Mouse (Mus musculus) kidney, adult 18-20 months (tissue): ENCODE data around the gene Cd96.

Source experiments
- DNase-seq: peaks from one replicate; pipeline ENCODE4 v3.0.0; 2021

The Cd96 gene

DNA sequence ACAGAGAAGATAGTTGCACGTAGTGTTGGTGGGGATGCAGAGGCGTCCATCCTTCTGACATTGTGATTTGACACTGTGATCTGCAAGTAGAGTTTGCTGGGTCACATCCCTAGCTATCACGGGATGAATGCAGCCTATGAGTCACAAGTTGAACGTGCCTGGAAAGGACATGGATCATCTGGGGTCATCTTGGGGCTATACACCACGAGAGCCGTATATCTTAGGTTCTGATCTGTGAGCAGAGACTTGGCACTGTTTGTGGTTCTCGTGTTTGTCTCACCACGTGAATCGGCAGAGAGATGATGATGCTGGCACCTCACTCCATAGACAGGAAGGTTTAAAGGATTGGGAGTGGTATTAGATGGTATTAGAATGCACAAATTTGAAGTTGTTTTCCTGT lies 86.2 kb downstream of the Cd96 start:
- DNase-seq = no peak

DNA sequence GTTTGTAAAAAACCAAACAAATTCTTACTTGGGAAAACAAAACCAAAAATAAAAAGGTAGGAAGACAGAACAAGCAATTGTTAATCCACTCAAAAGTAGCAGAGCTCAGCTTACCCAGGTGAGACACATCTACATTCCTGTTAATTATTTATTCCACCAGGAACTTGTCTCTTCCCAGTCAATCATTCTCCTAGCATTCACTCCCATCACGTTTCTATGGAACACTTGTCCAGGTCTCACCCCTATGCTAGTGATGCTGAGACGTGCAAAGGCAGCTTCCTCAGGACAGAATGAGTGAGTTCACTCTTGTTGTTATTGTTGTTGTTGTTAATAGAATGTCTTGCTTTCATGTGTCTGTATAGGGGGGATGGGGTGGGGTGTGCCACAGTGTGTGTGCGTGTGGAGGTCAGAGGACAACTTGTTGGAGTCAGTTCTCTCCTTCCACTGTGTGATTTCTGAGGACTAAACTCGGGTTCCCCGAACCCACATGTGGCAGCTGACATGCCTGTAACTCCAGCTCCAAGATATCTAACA lies 97.0 kb downstream of the Cd96 start:
- DNase-seq = no peak

DNA sequence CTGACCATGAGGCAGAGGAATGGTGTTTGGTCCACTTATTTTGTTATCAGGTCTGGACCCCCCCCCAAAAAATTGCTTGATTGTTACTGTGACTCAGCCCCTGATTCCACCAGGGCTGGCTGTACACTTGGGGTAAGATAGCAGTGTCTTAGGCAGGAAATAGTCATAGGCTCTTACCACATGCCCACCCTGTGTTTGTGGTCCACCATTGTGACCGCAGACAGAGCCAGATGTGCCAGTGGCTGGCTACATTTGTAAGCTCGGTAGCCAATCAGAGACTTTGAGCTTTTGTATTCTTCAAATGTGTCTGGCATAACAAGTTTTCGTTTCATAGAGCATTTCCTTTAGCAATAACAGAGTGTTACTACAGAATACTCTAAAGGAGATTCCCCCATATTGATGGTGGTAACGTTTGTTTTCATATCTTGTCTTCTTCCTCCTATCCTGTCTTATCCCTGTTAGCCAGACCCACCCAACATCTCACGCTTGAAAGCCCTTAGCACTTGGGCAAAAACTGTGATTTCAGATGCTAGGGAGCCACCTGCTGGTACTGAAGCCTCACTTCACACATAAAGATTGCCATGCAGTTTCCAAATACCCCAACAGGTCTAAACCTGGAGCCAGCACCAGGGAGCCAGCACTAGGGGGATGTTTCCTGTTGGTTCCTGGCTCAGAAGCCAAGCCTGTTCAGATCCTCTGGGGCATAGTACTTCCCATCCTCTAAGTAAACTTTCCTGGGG lies 97.7 kb downstream of the Cd96 start:
- DNase-seq = peak; percentile 62

DNA sequence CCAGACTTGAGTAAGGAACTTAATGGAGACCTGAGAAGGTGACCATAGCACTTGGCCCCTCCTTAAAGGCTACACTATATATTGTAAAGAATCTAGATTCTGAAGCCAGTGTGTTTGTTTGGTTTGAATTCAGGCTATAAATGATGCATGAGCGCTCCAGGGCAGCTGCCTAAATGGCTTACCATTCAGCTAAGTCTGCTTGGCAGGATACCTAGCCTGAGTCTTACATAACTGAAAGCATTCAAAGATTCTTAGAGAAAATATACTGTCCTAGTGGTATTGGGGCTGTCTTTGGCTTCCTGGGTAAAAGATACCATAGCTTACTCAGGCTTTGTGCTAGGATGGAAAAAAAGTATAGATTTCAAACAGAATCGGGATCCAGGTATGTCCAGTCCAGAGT lies 98.7 kb downstream of the Cd96 start:
- no peak for DNase-seq

DNA sequence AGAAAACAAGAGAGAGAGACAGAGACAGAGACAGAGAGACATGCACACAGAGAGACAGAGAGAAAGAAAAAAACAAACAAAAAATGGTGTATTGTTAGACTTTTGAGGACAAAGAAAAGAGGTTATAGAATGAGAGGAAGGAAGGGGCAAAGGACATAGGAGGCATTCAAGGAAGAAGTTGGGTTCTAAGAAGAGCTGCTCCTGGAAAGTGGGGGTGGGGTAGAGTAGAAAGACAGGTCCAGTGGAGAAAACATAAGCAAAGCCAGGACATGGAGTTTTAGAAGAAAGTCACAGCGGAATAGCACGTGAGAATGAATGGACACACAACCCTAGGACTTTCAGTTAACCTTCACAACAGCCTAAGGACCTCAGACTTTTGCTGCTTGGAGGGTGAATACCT lies 99.7 kb downstream of the Cd96 start:
- no peak for DNase-seq

DNA sequence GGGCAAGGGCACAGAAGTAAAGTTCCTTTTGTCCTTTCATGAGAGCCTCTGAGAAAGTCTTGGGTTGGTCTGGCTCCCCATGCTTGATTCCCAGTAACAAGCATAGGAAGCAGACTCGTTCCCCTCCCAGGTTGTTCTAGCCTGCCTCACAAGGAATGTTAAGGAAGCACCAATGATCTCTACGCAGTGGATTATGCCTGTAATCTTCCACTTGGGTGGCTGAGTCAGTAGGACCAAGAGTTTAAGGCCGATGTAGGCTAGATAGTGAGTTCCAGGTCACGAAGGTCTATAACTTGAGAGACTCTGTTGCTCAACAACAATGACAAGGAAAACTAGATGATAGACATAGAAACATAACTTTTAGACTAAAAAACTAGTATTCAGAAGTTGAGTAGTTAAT lies 100.3 kb downstream of the Cd96 start:
- DNase-seq = no peak

DNA sequence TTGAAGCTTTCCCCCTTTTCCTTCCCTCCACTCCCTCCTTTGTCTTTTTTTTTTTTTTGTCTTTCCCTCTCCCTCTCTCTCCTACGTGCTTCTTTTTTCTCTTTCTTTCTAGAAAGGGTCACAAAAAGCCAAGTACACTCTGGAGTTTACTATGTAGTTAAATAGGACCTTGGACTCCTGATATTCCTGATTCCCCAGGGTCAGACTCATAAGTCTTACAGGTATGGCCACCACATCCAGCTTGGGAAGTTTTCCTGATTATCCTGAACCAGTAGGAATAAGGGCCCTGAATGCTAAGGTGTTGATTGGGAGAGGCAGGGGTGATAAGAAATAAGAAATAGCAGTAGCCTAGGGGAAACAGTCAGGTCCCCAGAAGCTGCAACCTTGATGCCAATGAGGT lies 100.7 kb downstream of the Cd96 start:
- DNase-seq = no peak

DNA sequence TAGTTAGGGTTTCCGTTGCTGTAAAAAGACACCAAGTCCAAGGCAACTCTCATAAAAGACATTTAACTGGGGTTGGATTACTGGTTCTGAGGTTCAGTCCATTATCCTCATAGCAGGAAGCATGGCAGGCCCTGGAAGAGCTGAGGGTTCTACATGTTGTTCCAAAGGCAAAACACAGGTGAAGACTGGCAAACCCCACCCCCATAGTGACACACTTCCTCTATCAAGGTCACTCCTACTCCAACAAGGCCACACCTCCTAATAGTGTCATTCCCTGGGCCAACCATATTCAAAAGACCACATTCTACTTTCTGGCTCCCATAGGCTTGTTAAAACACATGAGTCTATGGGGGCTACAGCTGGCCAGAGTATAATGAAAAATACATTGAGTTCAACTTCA lies 108.4 kb downstream of the Cd96 start:
- DNase-seq = no peak

DNA sequence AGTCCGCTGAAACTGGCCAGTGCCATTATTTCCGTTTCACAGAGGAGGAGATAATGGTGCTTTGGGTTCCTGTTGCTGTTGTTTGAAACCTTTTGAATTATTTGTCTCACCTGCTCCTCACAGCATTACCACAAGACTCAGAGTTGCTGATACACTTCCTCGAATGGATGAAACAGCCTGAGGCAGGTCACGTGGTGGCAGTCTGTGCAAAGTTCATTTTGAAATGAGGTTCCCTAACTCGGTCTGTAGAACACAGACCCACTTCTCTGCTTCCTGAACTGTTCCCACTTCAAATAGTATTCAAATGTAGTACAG lies 109.2 kb downstream of the Cd96 start:
- peak; percentile 68 for DNase-seq

DNA sequence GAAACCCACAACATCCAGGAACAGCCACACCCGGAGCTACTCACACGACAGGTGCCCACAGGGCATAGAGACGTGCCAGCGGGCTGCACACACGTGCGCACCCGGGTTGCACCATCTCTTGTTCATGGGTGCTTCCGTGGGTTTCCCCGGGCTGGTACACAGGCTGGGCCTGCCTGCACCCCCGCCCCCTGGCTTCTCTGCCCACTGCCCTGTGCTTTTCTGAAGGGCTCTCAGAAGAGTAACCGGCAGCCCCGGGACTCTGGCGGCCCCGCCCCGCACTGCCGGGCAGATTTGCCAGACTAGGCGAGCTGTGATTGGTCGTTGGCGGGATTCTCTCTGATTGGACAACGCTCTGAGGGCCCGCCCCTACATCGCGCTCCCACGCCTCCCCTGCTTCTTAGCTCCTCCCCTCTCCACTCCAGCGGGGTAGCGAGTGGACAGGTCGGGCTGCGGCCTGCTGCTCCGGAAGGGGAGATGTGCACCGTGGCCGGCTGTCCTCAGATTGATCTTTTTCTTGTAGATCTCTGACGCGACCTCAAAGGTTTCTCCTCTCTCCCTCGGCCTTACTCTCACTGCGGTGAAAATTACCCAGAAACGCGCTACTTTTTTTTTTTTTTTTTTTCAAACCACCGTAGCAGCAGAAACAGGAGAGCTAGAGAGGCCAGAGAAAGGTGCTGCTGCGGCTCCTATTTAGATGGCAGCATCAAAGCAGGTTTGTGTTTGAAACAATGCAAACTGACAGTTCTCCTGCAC lies 109.7 kb downstream of the Cd96 start, which contains the start of gene Plcxd2:
Gene Plcxd2, minus strand, starts transcription at position 66 of the 753 bp plus-strand sequence.
- peak; percentile 95 for DNase-seq

DNA sequence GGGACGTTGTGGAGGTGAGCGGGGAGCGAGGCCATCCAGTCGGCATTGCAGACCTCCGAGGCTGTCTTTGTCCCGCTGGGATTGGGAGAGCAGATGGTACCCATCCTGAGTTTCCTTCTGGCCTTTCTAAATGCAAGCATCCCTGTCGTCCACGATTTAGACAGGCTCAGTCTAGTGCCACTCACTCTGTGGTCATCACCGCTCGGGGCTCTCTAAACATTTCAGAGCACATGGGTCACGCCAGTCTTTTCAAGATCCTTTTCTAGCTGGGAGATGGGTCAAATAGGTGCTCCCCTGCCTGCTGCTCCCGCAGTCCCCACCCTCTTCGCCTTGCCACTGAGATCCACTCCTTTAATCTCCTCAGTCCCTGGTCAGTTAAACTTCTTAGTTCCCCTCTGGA lies 110.3 kb downstream of the Cd96 start:
- no peak for DNase-seq

DNA sequence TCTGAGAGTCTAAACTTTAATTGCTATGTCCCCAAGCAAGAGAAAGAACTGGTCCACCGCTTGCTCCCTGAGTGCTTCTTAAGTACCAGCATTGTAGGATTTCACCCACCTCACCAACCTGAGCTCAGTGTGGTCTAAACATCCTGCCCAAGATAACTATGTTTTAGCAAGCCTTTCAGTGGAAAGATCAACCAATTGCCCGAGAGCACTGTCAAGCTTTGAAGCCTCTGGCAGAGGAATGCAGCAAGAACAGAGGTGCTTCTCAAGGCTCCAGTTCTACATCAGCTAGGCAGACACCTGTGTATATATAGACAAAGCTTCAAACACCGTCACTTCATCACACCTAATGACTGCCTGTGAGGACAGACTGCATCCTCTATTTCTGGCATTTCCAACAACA lies 111.3 kb downstream of the Cd96 start:
- no peak for DNase-seq

DNA sequence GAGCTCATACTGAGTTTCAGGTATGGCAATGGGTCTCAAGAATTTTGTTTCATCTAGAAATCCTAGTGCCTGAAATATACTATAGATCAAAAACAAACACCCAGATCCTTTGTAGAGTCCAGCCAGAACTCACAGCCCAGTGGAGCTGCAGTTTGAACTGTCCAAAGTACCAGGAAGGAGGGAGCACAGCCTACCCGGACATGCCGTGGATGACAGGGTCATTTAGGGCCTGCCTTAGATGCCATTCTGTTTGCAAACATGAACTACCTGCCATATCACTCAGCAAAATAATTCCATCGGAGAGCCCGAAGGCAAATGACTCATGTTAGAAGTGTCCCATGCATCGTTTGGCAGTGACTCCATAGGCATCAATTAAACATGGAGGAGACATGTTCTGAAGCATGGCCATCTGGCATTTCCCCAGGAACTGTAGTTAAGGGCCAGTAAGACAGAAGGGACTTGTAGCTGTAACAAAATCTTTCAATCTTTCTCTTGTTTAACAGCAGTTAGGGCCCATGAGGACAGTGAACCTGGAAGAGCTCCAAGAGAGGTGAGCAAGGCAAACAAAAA lies 111.9 kb downstream of the Cd96 start:
- DNase-seq = no peak

DNA sequence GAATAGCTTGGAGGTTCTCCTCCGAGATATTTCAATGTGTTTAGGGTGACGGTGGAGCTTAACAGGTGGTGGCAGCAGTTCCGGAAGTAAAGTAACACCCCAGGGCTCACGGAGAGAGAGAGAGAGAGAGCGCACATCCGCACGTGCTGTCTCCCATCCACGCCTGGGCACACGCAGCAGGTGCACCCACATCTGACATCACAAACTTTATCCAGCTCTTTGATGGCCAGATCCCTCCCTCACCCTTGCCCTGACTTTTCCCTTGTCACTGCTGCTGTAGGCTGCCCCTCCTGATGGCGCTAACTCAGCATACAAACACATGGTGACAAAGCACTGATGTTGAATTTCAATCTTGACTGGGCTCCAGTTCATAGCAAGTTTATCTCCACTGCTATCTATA lies 113.8 kb downstream of the Cd96 start:
- no peak for DNase-seq

DNA sequence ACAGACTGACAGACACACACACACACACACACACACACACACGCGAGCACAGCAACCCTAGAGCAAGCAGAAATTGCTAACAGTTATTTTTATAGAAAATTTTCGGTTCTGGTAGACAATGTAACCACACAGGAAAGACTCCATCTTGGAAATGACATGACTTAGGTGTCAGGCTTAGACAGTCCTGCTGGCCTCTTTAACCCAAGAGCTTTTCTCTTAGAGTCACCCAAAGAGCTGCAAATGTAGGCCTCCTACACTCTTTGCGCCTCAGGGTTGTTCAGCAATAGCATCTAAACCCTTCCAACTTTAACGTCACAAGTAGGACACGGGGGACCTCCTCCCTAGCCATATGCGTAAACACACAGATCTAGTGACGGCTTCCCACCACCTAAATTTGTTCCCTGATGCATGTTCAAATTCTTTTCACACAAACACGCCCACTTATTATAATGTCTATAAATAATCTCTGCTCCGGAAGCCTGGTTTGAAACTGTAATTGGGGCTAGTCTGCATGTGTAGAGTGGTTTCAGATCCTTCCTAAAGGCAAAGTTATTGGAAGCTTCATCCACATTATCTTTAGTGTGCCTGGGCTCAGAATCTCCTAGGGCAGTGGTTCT lies 118.4 kb downstream of the Cd96 start:
- DNase-seq = no peak

DNA sequence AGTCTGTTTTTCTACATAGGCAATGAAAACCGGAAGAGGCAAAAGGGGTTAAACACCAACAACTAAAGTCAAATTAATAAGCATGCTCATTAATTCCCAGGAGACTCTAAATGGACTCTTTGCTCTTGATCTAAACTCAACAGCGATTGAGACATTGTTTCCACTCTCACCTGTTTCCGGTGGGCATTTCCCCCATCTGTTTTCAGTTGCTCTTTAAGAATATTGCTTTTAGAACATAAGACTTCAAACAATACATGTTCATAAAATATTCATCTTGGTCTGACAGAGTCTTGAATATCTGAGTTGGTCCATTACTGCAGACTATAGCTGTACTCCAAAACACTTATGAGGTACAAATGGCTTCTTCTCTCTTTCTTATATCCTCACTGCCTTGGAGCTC lies 119.1 kb downstream of the Cd96 start:
- DNase-seq = no peak

DNA sequence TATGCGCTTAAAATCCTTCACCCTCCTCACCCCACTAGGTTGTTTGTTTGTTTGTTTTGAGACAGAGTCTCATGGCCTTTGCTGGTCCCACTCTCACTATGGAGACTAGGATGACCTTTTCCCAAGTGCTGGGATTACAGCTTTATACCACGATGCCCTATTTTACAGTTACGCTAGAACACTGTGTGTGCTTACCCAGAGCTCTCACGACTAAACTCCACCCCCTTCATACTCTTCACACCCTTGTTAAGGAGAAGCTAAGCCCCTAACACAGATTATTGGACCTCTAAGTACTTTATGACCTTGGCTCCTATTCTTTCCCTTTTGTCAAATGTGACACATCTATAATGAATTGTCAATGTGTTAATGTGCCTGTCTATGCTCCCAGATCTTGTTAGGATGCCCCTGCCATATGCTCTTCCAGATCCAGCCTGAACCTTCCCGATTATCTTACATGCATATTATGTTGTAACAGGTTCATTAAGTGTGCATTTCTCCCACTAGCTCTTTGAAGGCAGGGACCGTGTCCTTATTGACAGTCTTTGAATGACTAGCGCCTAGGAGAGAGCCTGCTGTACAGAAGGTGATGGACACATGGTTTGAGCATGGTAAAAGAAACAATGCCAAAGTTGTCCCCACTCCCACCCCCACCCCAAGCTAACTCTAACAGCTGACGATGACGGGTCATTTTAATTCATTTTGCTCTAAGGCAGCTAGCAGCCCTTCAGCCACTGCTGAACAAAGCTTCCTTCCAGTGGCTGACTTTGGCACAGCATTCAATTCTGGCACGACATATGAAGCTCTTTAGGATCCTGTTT lies 120.5 kb downstream of the Cd96 start:
- no peak for DNase-seq

DNA sequence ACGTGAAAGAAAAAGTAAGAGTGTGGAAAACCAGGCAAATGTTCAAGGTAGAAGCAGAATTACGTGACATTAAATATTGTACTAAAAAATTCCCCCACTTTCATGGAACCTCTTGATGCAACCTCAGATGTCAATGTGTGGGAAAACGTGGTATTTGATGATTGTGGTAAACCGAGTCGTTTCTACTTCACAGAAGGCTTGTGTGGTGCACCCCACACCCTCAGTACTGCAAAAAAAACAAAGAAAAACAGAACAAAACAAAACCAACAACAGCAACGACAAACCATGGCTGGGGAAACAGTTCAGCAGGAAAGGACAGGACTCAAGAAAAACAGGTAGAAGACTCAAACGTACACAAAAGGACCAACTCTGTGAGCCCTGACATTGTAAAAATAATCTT lies 121.8 kb downstream of the Cd96 start:
- no peak for DNase-seq

DNA sequence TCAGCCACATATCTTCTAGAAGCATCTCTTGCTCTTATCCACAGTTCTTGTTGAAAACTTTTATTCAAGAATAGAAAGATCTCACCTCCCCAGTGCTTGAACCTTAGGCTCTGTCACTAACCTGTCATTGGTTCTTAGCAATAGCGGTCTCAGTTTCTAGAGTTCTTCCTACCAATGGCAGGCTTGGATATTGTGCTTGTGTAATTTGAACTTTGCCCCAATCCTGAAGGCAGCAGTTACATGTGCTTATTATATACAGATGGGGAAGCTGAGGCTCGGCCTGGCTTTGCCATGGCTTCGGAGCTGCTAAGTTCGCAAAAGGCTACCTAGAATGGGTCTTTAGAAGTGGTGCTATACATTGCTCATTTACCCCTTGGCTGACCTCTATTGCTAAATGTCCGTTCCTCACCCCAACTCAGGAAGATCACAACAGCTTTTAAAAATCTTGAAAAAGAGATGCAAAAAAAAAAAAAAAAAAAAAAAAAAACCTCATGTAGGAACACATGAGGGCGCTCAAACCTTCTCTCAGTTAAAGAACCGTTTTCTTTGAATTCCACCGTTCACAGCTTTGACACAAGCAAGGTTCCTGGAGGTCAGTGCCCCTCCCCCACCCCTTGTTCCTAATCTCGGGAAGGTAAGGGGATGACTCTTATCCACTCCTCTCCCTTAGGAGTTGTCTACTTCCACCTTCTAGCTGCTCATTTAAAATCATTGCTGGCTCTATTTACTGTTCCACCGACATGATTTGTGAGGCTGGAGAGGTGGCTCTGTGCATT lies 129.0 kb downstream of the Cd96 start:
- DNase-seq = no peak

DNA sequence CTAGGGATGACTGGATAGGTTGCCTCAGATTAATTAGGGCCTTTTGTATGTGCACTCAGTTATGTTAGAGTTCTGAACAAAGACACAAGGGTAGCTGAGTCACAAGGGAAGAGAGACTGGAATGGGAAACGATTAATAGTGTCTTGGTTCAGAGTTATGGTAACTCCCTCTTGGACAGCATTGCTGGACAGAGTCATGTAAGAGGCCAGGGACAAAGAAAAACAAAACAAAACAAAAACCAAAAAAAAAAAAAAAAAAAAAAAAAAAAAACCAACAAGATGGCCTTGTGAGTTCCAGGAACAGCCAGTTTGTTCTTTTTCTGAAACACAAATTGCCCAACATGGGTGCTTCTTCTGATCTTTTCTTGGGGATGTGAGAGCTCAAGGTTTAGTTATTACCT lies 133.8 kb downstream of the Cd96 start:
- no peak for DNase-seq
